Comparison of ENCODE assay signal across 10 mouse cellular contexts in the genomic region with DNA sequence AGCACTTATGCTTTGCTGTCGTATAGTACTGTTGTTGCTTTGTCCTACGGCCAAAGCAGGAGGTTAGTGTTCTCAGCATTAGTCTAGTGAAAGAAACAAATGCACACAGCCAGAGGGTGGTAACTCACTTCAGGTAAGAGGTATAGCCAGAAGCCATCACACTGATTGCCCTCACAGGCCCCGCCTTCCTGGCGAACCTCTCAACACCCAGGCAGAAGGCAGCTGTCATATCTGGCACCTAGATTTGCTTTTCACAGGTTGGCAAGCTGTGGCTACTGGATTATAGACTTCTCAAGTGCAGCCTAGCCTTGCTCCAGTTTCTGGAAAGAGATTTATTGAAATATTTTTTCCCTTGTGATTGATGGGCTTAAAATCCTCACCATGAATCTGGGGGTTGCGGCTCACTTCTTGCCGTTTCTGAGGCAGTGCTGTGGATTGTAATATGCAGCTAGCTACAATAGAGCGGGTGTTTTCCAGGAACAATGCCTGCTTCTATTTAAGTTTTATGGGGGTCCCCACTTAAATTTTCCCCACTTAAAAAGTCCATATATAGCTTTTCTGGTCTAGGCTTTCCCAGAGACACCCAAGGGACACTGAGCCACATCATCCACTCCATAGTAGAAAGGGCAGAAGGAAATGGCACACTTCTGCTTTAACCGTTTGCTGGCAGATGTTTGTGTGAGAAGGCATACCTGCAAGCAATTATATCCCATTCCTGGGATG.
A peak's percentile ranks its signal among the peaks of the same experiment; 100 is the strongest.
DNase-seq lines count a peak whose midpoint lies in the region; ATAC-seq and TF ChIP-seq lines count a peak whose summit lies in the region.
"Had no signal": no experiment of that assay in that cellular context is flagged by ENCODE, and none has a peak within 500 bp of the region (broad histone marks: within the 10 kb centered on the region; RNA-seq: fewer than 3 reads in every experiment).

No protein-coding gene starts in this region.

- no peak for TF ChIP-seq CTCF in gastrocnemius, adult 2 months (IDR thresholded peaks at IDR 0.05)

- peak; percentile 40 for DNase-seq in gastrocnemius, adult 2 months
- DNase-seq in gastrocnemius, postnatal 25 days = no peak
- DNase-seq in fat pad, adult 2 months (ENCODE audit: extremely low read depth, low read depth, low spot score) = peak; percentile 39
- no peak for DNase-seq in layer of hippocampus, adult 9-10 months (ENCODE audit: low spot score)
- no peak for DNase-seq in thymus, postnatal 4 days
- DNase-seq: B cell, adult 2 months; kidney, adult 2 months had no signal

- H3K4me3 ChIP-seq in gastrocnemius, adult 2 months = no peak overlapping the region
- H3K4me3 ChIP-seq in midbrain, embryonic 12.5 days = no peak overlapping the region
- no peak overlapping the region for H3K4me3 ChIP-seq in midbrain, embryonic 13.5 days (replicated peaks)
- H3K4me3 ChIP-seq in stomach, embryonic 15.5 days (replicated peaks) = no peak overlapping the region

- no peak for ATAC-seq in midbrain, embryonic 12.5 days (ENCODE audit: low FRiP score, low read depth)
- ATAC-seq in midbrain, embryonic 13.5 days = no peak
- ATAC-seq in stomach, embryonic 15.5 days (ENCODE audit: insufficient read depth, low FRiP score, low read depth) = no peak

- no peaks in the 10 kb centered on the region for H3K36me3 ChIP-seq in midbrain, embryonic 12.5 days
- no peaks in the 10 kb centered on the region for H3K36me3 ChIP-seq in midbrain, embryonic 13.5 days
- H3K36me3 ChIP-seq in stomach, embryonic 15.5 days = no peaks in the 10 kb centered on the region

- H3K9me3 ChIP-seq in midbrain, embryonic 12.5 days = no peaks in the 10 kb centered on the region
- no peaks in the 10 kb centered on the region for H3K9me3 ChIP-seq in midbrain, embryonic 13.5 days
- H3K9me3 ChIP-seq in stomach, embryonic 15.5 days = no peaks in the 10 kb centered on the region

- no peaks in the 10 kb centered on the region for H3K27me3 ChIP-seq in midbrain, embryonic 12.5 days
- H3K27me3 ChIP-seq in midbrain, embryonic 13.5 days = no peaks in the 10 kb centered on the region
- H3K27me3 ChIP-seq in stomach, embryonic 15.5 days (replicated peaks) = no peaks in the 10 kb centered on the region; the same call in 1 of the 2 replicates

- 85% methylated on average over 8 of the region's 8 CpGs for WGBS in midbrain, embryonic 12.5 days
- 85% methylated on average over 8 of the region's 8 CpGs for WGBS in midbrain, embryonic 13.5 days
- WGBS in stomach, embryonic 15.5 days = 52% methylated on average over 8 of the region's 8 CpGs

- H3K9ac ChIP-seq in midbrain, embryonic 12.5 days (replicated peaks) = no peak overlapping the region
- H3K9ac ChIP-seq in midbrain, embryonic 13.5 days (replicated peaks) = no peak overlapping the region
- H3K9ac ChIP-seq in stomach, embryonic 15.5 days = no peak overlapping the region

- no peak overlapping the region for H3K27ac ChIP-seq in gastrocnemius, adult 2 months
- peak overlapping the region; percentile 20; the same call in 1 of the 2 replicates for H3K27ac ChIP-seq in midbrain, embryonic 12.5 days (replicated peaks)
- no peak overlapping the region for H3K27ac ChIP-seq in midbrain, embryonic 13.5 days
- H3K27ac ChIP-seq in stomach, embryonic 15.5 days = peak overlapping the region; percentile 67

- H3K4me1 ChIP-seq in midbrain, embryonic 12.5 days = peaks cover 3% of the 10 kb centered on the region; the same call in 1 of the 2 replicates
- H3K4me1 ChIP-seq in midbrain, embryonic 13.5 days (replicated peaks) = 0 out of 2 replicates have a peak, but pooled peaks cover 5% of the 10 kb centered on the region
- peaks cover 19% of the 10 kb centered on the region for H3K4me1 ChIP-seq in stomach, embryonic 15.5 days

- intact Hi-C loops in gastrocnemius, adult 2 months (cut with DNase I) = no loop called here

- no peak overlapping the region for H3K4me2 ChIP-seq in midbrain, embryonic 12.5 days (replicated peaks)
- H3K4me2 ChIP-seq in midbrain, embryonic 13.5 days (replicated peaks) = no peak overlapping the region
- no peak overlapping the region for H3K4me2 ChIP-seq in stomach, embryonic 15.5 days

Comparison
In these comparisons a context has a peak if more than half of its experiments do, and no peak if none do; other contexts are left out.
1. DNase-seq: peak in gastrocnemius, adult 2 months (single experiment) and fat pad, adult 2 months (single experiment); none in gastrocnemius, postnatal 25 days (single experiment), layer of hippocampus, adult 9-10 months (single experiment) and thymus, postnatal 4 days (single experiment).
2. H3K27ac ChIP-seq: peak in midbrain, embryonic 12.5 days (single experiment) and stomach, embryonic 15.5 days (single experiment); none in gastrocnemius, adult 2 months (single experiment) and midbrain, embryonic 13.5 days (single experiment).